In genomic region chr4:44295837-44296236, GRCm38 (mm10) we compare ENCODE assay signal across 17 mouse cellular contexts.
"Had no signal": no experiment of that assay in that cellular context is flagged by ENCODE, and none has a peak within 500 bp of the region (broad histone marks: within the 10 kb centered on the region; RNA-seq: fewer than 3 reads in every experiment).

No protein-coding gene starts in this region.

- DNase-seq: lung, adult 18-20 months; lung, embryonic 14.5 days; lung, postnatal 14 days; lung, postnatal 4 days; midbrain, embryonic 14.5 days; retina, postnatal 1 day; right cerebral cortex, adult 18-20 months; right cerebral cortex, postnatal 25 days; right cerebral cortex, postnatal 4 days; spleen, adult 18-20 months; thymus, adult 18-20 months; thymus, postnatal 14 days; thymus, postnatal 36 days had no signal

- ATAC-seq: midbrain, embryonic 16.5 days had no signal

- H3K27me3 ChIP-seq: midbrain, embryonic 12.5 days; neural tube, embryonic 13.5 days; neural tube, embryonic 15.5 days had no signal
